Mouse (Mus musculus): ENCODE results near the gene Ptprz1.

DNA sequence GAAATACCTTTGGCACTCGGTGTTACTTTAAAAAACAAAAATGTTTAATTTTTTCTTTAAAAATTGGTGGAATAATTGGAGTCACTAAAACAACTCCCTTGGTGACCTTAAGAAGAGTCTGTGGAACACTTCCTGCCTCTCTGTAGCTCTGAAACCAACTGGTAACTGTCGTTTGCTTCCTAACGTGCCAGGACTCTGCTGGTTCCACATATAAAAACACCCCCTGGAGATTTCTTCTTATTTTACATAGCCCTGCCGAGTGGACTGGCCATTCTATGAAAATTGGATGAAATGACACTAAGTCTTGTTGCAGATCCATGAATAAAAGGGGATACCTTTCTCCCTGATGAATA, 34.6 kb downstream of the Ptprz1 start:
- TF ChIP-seq POLR2A (IDR thresholded peaks at IDR 0.05; ENCODE audit: insufficient read depth, low read depth, low read length) (no peak), CTCF (IDR thresholded peaks at IDR 0.05; ENCODE audit: insufficient read depth, low read depth, low read length) (no peak)

Measured in olfactory bulb, adult 2 months (tissue).